Mouse (Mus musculus): ENCODE data around the gene Nell2. TPM values are rescaled to one million over a fixed set of nuclear protein-coding genes. Genes with fewer than 3 reads are reported as not detected.

Nell2 gene
- total and polyA plus RNA-seq, 3 experiments, result not detected

DNA sequence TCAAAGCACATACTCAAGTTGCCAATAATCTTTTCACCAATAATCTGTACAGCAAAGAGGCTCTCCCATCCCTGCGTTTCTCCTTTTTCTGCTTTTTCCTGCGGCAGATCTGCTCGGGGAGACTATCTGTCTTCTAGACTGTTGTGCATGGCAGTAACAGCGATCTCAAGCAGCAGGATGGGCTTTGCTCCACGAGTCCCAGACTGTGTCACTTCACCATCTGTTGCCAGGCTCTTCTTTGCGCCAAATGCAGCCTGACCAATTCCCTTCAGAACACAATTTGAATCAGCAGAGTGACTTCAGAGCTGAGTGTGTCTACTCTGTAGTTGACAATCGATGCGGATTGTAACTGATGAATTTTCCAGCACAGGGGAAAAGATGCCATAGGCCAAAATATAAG, 484.3 kb downstream of the Nell2 start:
- no peak overlapping the region for H3K4me2 ChIP-seq (ENCODE audit: insufficient read depth, low read depth, poor library complexity, severe bottlenecking)
- no peaks in the 10 kb centered on the region for H3K79me2 ChIP-seq (replicated peaks; ENCODE audit: control insufficient read depth, extremely low read depth, insufficient read depth, poor library complexity, severe bottlenecking)
- H3K27me3 ChIP-seq (replicated peaks), result no peaks in the 10 kb centered on the region
- no peaks in the 10 kb centered on the region for H3K36me3 ChIP-seq (replicated peaks in 1 of 2; ENCODE audit: control insufficient read depth in 1 of 2, insufficient read depth in 1 of 2, low read length in 1 of 2)
- dilution Hi-C loops (cut with MboI; ENCODE audit: extremely low pct_ligation_motif_present, extremely low pct_unique_long_range_greater_than_20kb, low sequenced_read_pairs), result no loop called here
- TF ChIP-seq CHD1 (IDR thresholded peaks at IDR 0.05; ENCODE audit: low read depth, low read length) (no peak), ZC3H11A (IDR thresholded peaks at IDR 0.05; ENCODE audit: low read depth, low read length) (no peak), JUN (IDR thresholded peaks at IDR 0.05; ENCODE audit: insufficient read depth, low read depth, low read length) (no peak), MAZ (IDR thresholded peaks at IDR 0.05; ENCODE audit: low read depth, low read length) (no peak), USF2 (conservative IDR thresholded peaks at IDR 0.05; ENCODE audit: low read depth, low read length) (no peak), PAX5 (IDR thresholded peaks at IDR 0.05; ENCODE audit: low read length) (no peak), RAD21 (IDR thresholded peaks at IDR 0.05; ENCODE audit: low read depth, low read length) (no peak), SMC3 (IDR thresholded peaks at IDR 0.05; ENCODE audit: low read depth, low read length) (no peak), JUND (conservative IDR thresholded peaks at IDR 0.05; ENCODE audit: low read depth, low read length) (no peak), USF1 (IDR thresholded peaks at IDR 0.05; ENCODE audit: low read depth, low read length) (no peak), ZMIZ1 (IDR thresholded peaks at IDR 0.05; ENCODE audit: low read depth, low read length) (no peak), TBP (conservative IDR thresholded peaks at IDR 0.05; ENCODE audit: low read depth, low read length) (no peak), ELF1 (IDR thresholded peaks at IDR 0.05; ENCODE audit: low read depth, low read length) (no peak), KAT2A (IDR thresholded peaks at IDR 0.05; ENCODE audit: insufficient replicate concordance, low read length) (no peak), NELFE (IDR thresholded peaks at IDR 0.05; ENCODE audit: low read depth, low read length) (no peak), MEF2A (IDR thresholded peaks at IDR 0.05; ENCODE audit: borderline replicate concordance, low read depth, low read length) (no peak), MAX (IDR thresholded peaks at IDR 0.05; ENCODE audit: low read length) (no peak), MXI1 (IDR thresholded peaks at IDR 0.05; ENCODE audit: low read depth, low read length) (no peak), GABPA (IDR thresholded peaks at IDR 0.05; ENCODE audit: insufficient replicate concordance, low read depth, low read length) (no peak)
- peaks cover 60% of the 10 kb centered on the region for H3K9me3 ChIP-seq (replicated peaks; ENCODE audit: low read length)
- in situ Hi-C loops (cut with MboI; ENCODE audit: low pct_ligation_motif_present, low pct_unique_long_range_greater_than_20kb, low sequenced_read_pairs), result no loop called here
- no peak overlapping the region for H3K4me3 ChIP-seq (replicated peaks in 1 of 3; ENCODE audit: low read depth in 2 of 3, low read length in 2 of 3, poor library complexity in 1 of 3)
- no peak overlapping the region for H3K9ac ChIP-seq (ENCODE audit: insufficient read depth, low read depth)
- DNase-seq (ENCODE audit: extremely low read depth), result no peak
- no peaks in the 10 kb centered on the region for H3K4me1 ChIP-seq (ENCODE audit: control insufficient read depth in 1 of 2, insufficient read depth in 2 of 2)
- no peak overlapping the region for H3K27ac ChIP-seq (ENCODE audit: insufficient read depth, low read depth)

DNA sequence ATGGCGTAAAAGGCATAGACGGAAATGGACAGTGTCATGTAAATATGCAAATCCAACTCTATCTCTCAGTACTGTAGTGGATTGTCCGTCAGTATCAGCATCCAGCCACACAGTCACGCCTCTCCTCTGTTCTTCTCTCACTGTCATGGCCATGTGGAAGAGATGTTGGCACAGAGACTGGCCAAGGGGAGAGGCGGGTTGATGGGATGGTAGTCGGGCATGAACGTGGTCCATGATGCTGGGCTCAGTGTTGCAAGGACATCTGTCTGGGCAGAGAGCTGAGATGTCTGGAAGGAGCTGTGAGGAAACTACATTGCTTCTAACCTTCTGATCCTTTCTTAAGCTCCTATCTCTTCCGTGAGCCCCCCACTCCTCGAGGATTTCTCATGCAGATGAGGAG, 485.9 kb downstream of the Nell2 start:
- H3K4me1 ChIP-seq (ENCODE audit: control insufficient read depth in 1 of 2, insufficient read depth in 2 of 2), result no peaks in the 10 kb centered on the region
- dilution Hi-C loops (cut with MboI; ENCODE audit: extremely low pct_ligation_motif_present, extremely low pct_unique_long_range_greater_than_20kb, low sequenced_read_pairs), result no loop called here
- H3K9ac ChIP-seq (ENCODE audit: insufficient read depth, low read depth), result no peak overlapping the region
- no peak overlapping the region for H3K4me2 ChIP-seq (ENCODE audit: insufficient read depth, low read depth, poor library complexity, severe bottlenecking)
- no peak overlapping the region for H3K27ac ChIP-seq (ENCODE audit: insufficient read depth, low read depth)
- no peak for DNase-seq (ENCODE audit: extremely low read depth)
- H3K4me3 ChIP-seq (replicated peaks in 1 of 3; ENCODE audit: low read depth in 2 of 3, low read length in 2 of 3, poor library complexity in 1 of 3), result no peak overlapping the region
- no peaks in the 10 kb centered on the region for H3K79me2 ChIP-seq (replicated peaks; ENCODE audit: control insufficient read depth, extremely low read depth, insufficient read depth, poor library complexity, severe bottlenecking)
- H3K9me3 ChIP-seq (replicated peaks; ENCODE audit: low read length), result peaks cover 65% of the 10 kb centered on the region
- no peaks in the 10 kb centered on the region for H3K36me3 ChIP-seq (replicated peaks in 1 of 2; ENCODE audit: control insufficient read depth in 1 of 2, insufficient read depth in 1 of 2, low read length in 1 of 2)
- no peaks in the 10 kb centered on the region for H3K27me3 ChIP-seq (replicated peaks)
- in situ Hi-C loops (cut with MboI; ENCODE audit: low pct_ligation_motif_present, low pct_unique_long_range_greater_than_20kb, low sequenced_read_pairs), result no loop called here
- TF ChIP-seq ZKSCAN1 (IDR thresholded peaks at IDR 0.05; ENCODE audit: borderline replicate concordance, low read depth, low read length), result no peak
- no peak for TF ChIP-seq NRF1 (IDR thresholded peaks at IDR 0.05; ENCODE audit: low read depth, low read length)
- no peak for TF ChIP-seq ZC3H11A (IDR thresholded peaks at IDR 0.05; ENCODE audit: low read depth, low read length)
- no peak for TF ChIP-seq NELFE (IDR thresholded peaks at IDR 0.05; ENCODE audit: low read depth, low read length)
- no peak for TF ChIP-seq TBP (conservative IDR thresholded peaks at IDR 0.05; ENCODE audit: low read depth, low read length)
- no peak for TF ChIP-seq SIN3A (IDR thresholded peaks at IDR 0.05; ENCODE audit: low read length)
- no peak for TF ChIP-seq MYC (IDR thresholded peaks at IDR 0.05; ENCODE audit: low read depth, low read length)
- TF ChIP-seq ZNF384 (IDR thresholded peaks at IDR 0.05; ENCODE audit: low read depth, low read length), result no peak
- TF ChIP-seq MXI1 (IDR thresholded peaks at IDR 0.05; ENCODE audit: low read depth, low read length), result no peak
- no peak for TF ChIP-seq IRF4 (IDR thresholded peaks at IDR 0.05; ENCODE audit: low read depth, low read length)
- TF ChIP-seq PAX5 (IDR thresholded peaks at IDR 0.05; ENCODE audit: low read length), result no peak
- TF ChIP-seq ELF1 (IDR thresholded peaks at IDR 0.05; ENCODE audit: low read depth, low read length), result no peak
- no peak for TF ChIP-seq ZMIZ1 (IDR thresholded peaks at IDR 0.05; ENCODE audit: low read depth, low read length)
- no peak for TF ChIP-seq E2F4 (IDR thresholded peaks at IDR 0.05; ENCODE audit: insufficient replicate concordance, low read depth, low read length)

All from CH12.LX (cell line).